Mouse (Mus musculus): ENCODE measurements at regions not wholly inside any gene's neighbourhood (a gene's known extent, or its start where the extent isn't known, plus 50 kb on each side); places are given as distances from the start of the nearest gene placed in this dataset.

DNA sequence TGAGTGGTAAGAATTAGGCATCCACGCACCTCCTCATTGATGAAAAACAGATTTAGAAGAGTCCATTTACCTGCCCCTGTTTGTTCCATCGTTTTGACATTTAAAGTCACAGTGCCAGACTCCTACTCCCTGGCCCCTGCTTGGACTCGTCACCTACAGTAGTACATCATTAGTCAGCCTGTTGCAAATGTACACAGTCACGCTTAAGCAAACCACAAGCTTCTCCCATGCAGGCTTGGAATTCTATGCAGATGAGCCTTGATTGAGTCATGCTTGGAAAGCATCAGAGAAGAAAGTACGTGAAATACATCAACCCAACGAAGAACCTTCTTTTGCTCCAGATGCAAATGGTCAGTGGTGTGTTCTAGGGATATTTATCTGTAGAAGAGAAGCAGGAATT, 233.8 kb downstream of the Spry2 start:
- Histone ChIP-seq H3K27me3 (replicated peaks) (no peaks in the 10 kb centered on the region), H3K9ac (replicated peaks) (no peak overlapping the region), H3K27ac (replicated peaks) (no peak overlapping the region), H3K4me3 (replicated peaks) (no peak overlapping the region), H3K4me1 (no peaks in the 10 kb centered on the region), H3K36me3 (no peaks in the 10 kb centered on the region), H3K9me3 (replicated peaks) (no peaks in the 10 kb centered on the region), H3K4me2 (no peak overlapping the region)
- WGBS, result 87% methylated on average over 6 of the region's 6 CpGs
- no peak for ATAC-seq (ENCODE audit: low FRiP score)

DNA sequence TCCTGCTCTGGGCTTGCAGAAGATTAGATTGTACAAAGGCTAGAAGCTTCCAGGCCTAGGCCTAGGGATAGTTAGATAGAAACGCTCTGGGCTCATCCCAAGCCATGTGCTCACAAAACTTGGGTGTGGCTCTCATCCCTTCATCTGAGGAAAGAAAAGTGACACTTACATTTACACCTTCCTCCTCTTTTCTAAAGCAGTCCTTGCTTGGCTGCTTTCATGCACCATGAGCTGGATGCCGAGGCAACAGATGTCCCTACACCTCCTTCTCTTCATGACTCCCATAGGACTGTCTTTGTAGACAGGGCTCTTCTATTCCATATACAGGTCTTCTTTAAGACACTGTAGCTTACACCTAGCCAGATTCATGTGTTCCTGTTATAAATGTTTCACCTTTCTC, 238.3 kb downstream of the Spry2 start:
- Histone ChIP-seq H3K36me3 (no peaks in the 10 kb centered on the region), H3K4me3 (replicated peaks) (no peak overlapping the region), H3K9me3 (replicated peaks) (no peaks in the 10 kb centered on the region), H3K4me1 (no peaks in the 10 kb centered on the region), H3K4me2 (no peak overlapping the region), H3K27me3 (replicated peaks) (no peaks in the 10 kb centered on the region), H3K27ac (replicated peaks) (no peak overlapping the region), H3K9ac (replicated peaks) (no peak overlapping the region)
- 89% methylated on average over 2 of the region's 2 CpGs for WGBS
- no peak for ATAC-seq (ENCODE audit: low FRiP score)

DNA sequence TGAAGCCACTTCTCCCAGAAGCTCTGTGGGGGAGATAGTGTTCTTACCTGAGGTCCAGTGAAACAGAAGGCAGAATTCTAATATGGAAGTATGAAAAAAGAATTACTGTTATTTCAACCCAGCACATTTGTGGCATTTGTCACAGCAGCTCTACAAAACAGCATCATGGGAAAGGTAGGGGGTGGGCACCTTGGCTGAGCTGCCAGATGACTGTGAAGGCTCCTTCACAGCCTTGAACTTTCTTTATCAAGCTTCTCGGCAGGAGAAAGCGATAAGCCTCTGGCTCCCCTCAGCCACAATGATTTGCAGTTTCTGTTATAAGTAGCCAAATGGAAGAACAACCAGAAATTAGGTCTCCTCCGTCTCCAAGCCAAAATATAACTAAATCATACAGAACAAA, 249.5 kb downstream of the Spry2 start:
- WGBS, result 95% methylated on average over 3 of the region's 3 CpGs
- H3K4me3 ChIP-seq (replicated peaks), result no peak overlapping the region
- H3K9me3 ChIP-seq (replicated peaks), result no peaks in the 10 kb centered on the region
- no peaks in the 10 kb centered on the region for H3K27me3 ChIP-seq (replicated peaks)
- H3K36me3 ChIP-seq, result no peaks in the 10 kb centered on the region
- no peak for ATAC-seq (ENCODE audit: low FRiP score)
- H3K4me2 ChIP-seq, result no peak overlapping the region
- no peaks in the 10 kb centered on the region for H3K4me1 ChIP-seq
- no peak overlapping the region for H3K9ac ChIP-seq (replicated peaks)
- H3K27ac ChIP-seq (replicated peaks), result no peak overlapping the region

DNA sequence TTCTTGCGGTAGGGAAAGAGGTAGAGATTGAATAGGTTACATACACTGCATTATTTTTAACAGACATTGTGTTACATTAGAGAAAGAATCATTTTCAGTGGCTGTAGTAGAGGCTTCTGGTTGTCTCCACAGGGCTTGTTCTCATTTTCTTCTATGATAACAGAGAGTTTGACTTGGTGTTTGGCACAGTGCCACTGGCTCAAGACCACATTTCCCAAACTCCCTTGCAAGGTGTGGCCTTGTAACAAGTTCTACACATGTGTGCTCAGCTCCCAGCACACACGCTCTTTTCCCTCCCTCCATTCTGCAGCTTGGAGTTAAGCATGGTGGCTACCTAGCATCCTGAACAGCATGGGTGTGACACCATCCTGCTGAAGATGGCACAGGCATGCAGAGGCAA, 252.2 kb downstream of the Spry2 start:
- no peak for ATAC-seq (ENCODE audit: low FRiP score)
- Histone ChIP-seq H3K9me3 (replicated peaks) (no peaks in the 10 kb centered on the region), H3K36me3 (no peaks in the 10 kb centered on the region), H3K27me3 (replicated peaks) (no peaks in the 10 kb centered on the region), H3K4me3 (replicated peaks) (no peak overlapping the region), H3K27ac (replicated peaks) (no peak overlapping the region), H3K9ac (replicated peaks) (no peak overlapping the region), H3K4me2 (no peak overlapping the region), H3K4me1 (no peaks in the 10 kb centered on the region)
- 85% methylated on average over 2 of the region's 2 CpGs for WGBS

DNA sequence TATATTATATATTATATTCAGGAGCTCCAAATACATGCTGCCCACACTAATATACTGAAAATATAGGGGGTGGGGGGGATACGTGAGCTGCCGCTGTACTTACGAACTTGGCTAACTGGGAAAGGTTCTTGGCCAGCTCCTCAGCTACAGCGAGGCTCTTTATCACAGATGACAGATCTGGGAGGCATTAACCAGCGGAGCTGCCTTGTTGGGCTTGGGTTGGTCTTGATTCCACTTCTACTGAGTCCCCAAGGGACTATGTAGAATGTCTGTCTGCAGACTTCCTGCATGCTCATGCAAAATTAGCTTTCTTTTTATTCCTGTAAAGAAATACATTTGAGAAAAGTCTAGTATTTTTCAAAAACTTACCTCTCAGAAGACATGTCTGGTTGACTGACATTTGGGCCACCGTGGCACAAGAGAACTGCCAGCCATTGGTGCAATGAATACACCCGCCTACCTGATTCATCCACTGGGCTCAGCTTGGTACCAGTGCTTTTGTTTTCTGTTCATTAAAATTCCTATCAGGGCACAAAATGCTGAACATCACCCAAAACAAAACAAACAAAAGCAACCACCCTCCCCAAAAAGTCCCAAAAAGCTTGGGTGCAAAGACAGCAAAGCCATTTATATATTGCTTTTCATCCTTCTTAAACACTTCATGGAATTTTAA, 253.2 kb downstream of the Spry2 start:
- no peak overlapping the region for H3K27ac ChIP-seq (replicated peaks)
- H3K4me3 ChIP-seq (replicated peaks), result no peak overlapping the region
- H3K27me3 ChIP-seq (replicated peaks), result no peaks in the 10 kb centered on the region
- WGBS, result 69% methylated on average over 7 of the region's 7 CpGs
- H3K36me3 ChIP-seq, result no peaks in the 10 kb centered on the region
- 0 out of 2 replicates have a peak, but pooled peaks have one; percentile 53 for ATAC-seq (ENCODE audit: low FRiP score)
- no peaks in the 10 kb centered on the region for H3K4me1 ChIP-seq
- H3K9ac ChIP-seq (replicated peaks), result no peak overlapping the region
- H3K9me3 ChIP-seq (replicated peaks), result no peaks in the 10 kb centered on the region
- H3K4me2 ChIP-seq, result 0 out of 2 replicates have a peak overlapping the region, but pooled peaks have one; percentile 9

DNA sequence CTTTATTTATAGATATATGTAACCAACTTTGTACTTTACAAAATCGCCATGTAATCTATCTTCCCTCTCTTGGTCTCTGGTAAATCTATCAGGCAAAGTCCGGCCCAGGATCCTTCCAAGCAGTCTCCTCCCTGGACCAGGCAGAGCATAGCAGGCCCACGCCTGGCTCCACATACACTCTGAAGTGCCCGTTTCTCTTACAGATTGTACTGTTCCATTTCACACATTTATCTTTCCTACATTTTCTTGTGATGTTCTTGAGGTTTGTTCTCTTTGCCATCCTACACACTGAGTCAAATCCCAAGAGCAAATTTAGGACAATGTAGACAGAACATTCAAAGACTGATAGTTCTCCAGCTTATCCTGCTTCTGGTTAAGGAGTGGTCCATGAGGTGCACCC, 264.3 kb downstream of the Spry2 start:
- Histone ChIP-seq H3K27me3 (replicated peaks) (no peaks in the 10 kb centered on the region), H3K27ac (replicated peaks) (peak overlapping the region; percentile 73; the same call in 1 of the 2 replicates), H3K4me2 (no peak overlapping the region), H3K9ac (replicated peaks) (no peak overlapping the region), H3K4me1 (peaks cover 7% of the 10 kb centered on the region; the same call in 1 of the 2 replicates), H3K4me3 (replicated peaks) (no peak overlapping the region), H3K9me3 (replicated peaks) (no peaks in the 10 kb centered on the region), H3K36me3 (no peaks in the 10 kb centered on the region)
- ATAC-seq (ENCODE audit: low FRiP score), result no peak
- 95% methylated on average over 4 of the region's 4 CpGs for WGBS

DNA sequence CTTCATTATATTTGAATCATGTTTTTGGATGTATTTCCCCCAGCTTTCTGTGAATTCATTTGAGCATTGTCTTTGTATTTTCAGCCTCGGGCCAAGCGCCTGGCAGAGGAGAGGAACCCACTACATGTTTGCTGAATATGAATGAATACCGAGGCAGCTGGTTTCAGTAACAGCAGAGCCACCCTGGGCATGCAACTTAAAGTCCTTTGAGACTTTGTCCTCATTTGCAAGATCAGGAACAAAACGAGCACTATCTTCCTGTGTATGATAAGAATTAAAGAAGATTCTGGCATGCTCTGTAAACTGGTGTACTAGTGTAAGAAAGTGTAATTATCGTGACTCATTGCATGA, 265.0 kb downstream of the Spry2 start:
- H3K9me3 ChIP-seq (replicated peaks), result no peaks in the 10 kb centered on the region
- H3K4me3 ChIP-seq (replicated peaks), result no peak overlapping the region
- H3K4me2 ChIP-seq, result no peak overlapping the region
- peak overlapping the region; percentile 73 for H3K27ac ChIP-seq (replicated peaks)
- no peaks in the 10 kb centered on the region for H3K36me3 ChIP-seq
- H3K9ac ChIP-seq (replicated peaks), result no peak overlapping the region
- peak; percentile 43; the same call in 1 of the 2 replicates for ATAC-seq (ENCODE audit: low FRiP score)
- peaks cover 7% of the 10 kb centered on the region; the same call in 1 of the 2 replicates for H3K4me1 ChIP-seq
- H3K27me3 ChIP-seq (replicated peaks), result no peaks in the 10 kb centered on the region
- 45% methylated on average over 5 of the region's 5 CpGs for WGBS

DNA sequence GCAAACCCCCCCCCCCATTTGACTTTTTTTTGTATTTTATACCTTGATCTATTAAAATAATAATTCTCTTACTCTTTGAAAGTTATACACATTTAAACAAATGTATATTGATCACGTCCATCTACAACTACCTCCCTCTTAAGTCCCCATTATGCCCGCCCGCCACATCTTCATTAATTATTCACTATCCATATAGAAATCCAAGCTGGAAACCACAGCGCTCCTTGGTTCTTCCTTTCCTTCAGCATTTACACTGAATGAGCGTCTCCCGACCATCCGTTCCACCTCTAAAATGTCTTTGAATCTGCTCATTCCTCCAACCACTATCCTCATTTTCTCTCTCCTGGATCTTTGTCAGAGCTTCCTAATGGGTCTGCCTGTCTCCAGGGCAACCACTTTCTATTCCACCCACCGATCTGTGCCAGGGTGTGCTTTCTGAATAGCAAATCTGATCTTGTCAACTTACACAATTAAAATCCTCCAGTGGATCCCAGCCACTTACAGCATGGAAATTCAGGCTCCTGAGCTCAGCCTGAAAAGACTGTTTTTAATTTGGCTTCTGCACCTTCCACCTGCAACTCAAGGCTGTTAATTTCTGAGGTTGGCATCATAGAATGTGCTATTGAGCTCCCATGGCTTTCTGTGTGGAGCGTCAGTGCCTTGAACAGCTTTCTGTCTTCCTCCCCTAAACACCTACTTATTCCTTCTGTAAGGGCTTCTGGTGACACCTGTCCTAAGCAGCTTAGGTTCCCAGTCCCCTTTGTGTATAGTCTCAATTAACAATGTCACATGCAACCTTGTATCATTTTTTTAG, 265.5 kb downstream of the Spry2 start:
- peak; percentile 85 for ATAC-seq (ENCODE audit: low FRiP score)
- H3K4me2 ChIP-seq, result peak overlapping the region; percentile 36
- peaks cover 7% of the 10 kb centered on the region; the same call in 1 of the 2 replicates for H3K4me1 ChIP-seq
- H3K36me3 ChIP-seq, result no peaks in the 10 kb centered on the region
- no peaks in the 10 kb centered on the region for H3K9me3 ChIP-seq (replicated peaks)
- WGBS, result 26% methylated on average over 9 of the region's 9 CpGs
- no peaks in the 10 kb centered on the region for H3K27me3 ChIP-seq (replicated peaks)
- peak overlapping the region; percentile 73 for H3K27ac ChIP-seq (replicated peaks)
- no peak overlapping the region for H3K4me3 ChIP-seq (replicated peaks)
- no peak overlapping the region for H3K9ac ChIP-seq (replicated peaks)

DNA sequence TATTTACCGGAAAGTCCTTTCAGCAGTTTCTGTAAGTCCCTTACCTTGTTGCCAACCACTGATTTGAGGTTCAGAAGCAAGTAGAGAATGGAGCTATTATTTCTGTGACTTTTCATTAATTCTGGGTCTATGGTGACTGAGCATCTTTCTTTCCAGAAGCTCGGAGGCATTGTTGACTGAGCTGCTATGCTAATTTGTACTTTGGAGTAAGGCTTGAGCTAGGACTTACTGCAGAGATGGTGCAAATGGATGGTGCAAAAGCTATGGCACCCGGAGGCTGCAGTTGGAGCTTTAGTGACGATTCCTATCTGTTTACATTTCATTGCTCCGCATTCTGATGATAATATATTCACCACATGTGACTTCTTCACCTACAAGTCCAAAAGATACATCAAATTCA, 266.2 kb downstream of the Spry2 start:
- Histone ChIP-seq H3K4me1 (peaks cover 7% of the 10 kb centered on the region; the same call in 1 of the 2 replicates), H3K9ac (replicated peaks) (no peak overlapping the region), H3K4me3 (replicated peaks) (no peak overlapping the region), H3K27me3 (replicated peaks) (no peaks in the 10 kb centered on the region), H3K36me3 (no peaks in the 10 kb centered on the region), H3K27ac (replicated peaks) (no peak overlapping the region; the same call in 1 of the 2 replicates), H3K9me3 (replicated peaks) (no peaks in the 10 kb centered on the region), H3K4me2 (peak overlapping the region; percentile 36)
- 49% methylated on average over 5 of the region's 5 CpGs for WGBS
- no peak for ATAC-seq (ENCODE audit: low FRiP score)

DNA sequence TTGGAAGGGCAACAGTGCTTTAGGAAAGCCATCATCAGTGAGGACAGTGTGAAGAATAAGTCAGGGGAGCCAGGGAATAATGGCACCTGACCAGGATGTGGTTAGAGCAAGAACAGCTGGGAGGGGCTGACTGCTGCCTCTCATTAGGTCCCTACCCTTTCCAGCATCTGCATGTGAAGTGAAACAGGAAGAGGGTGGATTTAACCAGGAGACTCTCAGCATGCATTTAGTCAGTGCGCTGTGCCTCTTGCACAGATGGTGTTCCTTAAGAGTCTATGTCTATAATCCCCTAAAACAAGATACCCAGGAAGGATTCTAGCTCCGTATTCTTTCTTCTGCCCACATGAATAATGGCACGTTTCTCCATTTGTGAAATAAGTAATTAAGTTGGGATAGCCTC, 267.9 kb downstream of the Spry2 start:
- no peak overlapping the region for H3K27ac ChIP-seq (replicated peaks)
- ATAC-seq (ENCODE audit: low FRiP score), result no peak

DNA sequence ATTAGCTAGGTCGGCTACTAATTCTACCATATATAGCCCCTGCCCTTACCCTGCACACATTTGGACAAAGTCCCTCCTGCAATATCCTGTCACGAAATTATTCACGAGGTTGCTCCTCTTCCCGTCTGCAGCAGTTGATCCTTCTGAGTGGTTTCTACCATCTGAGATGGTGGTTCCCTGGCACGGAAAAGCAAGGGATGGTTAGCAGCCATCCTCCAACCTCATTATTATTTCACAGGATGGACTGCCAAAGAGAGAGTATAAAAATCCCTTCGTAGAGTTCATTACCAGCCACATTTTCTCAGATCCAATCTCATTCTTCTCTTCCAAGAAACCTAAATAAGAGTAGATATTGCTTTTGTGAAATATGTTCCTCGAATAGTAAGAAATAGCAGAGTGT, 272.2 kb downstream of the Spry2 start:
- WGBS, result 83% methylated on average over 7 of the region's 7 CpGs

More for the DNA sequence above, 267.9 kb downstream of the Spry2 start:
- Histone ChIP-seq H3K4me2 (no peak overlapping the region), H3K36me3 (no peaks in the 10 kb centered on the region), H3K27me3 (replicated peaks) (no peaks in the 10 kb centered on the region), H3K4me3 (replicated peaks) (no peak overlapping the region), H3K9me3 (replicated peaks) (no peaks in the 10 kb centered on the region), H3K9ac (replicated peaks) (no peak overlapping the region), H3K4me1 (peaks cover 7% of the 10 kb centered on the region; the same call in 1 of the 2 replicates)
- 76% methylated on average over 3 of the region's 3 CpGs for WGBS

DNA sequence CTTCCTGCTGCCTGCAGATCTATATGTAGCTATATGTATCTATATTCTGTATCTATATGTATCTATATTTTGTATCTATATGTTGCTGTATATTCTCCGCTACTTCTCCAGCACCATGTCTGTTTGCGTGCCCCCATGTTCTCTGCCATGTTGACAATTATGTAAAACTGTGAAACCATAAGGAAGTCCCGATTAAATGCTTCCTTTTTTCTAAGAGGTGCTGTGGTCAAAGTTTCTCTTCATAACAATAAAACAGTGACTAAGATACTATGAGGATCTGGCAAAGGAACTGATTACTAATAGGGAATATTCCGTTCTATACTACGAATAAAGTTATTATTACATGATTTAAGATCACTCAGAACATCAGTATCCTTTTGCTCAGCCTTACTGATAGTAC, 274.5 kb downstream of the Spry2 start:
- Histone ChIP-seq H3K4me1 (no peaks in the 10 kb centered on the region), H3K36me3 (no peaks in the 10 kb centered on the region), H3K9me3 (replicated peaks) (no peaks in the 10 kb centered on the region), H3K9ac (replicated peaks) (no peak overlapping the region), H3K27ac (replicated peaks) (no peak overlapping the region), H3K27me3 (replicated peaks) (no peaks in the 10 kb centered on the region), H3K4me2 (no peak overlapping the region), H3K4me3 (replicated peaks) (no peak overlapping the region)
- ATAC-seq (ENCODE audit: low FRiP score), result no peak
- 97% methylated on average over 5 of the region's 5 CpGs for WGBS

More for the DNA sequence above, 272.2 kb downstream of the Spry2 start:
- Histone ChIP-seq H3K4me3 (replicated peaks) (no peak overlapping the region), H3K9me3 (replicated peaks) (no peaks in the 10 kb centered on the region), H3K9ac (replicated peaks) (no peak overlapping the region), H3K27ac (replicated peaks) (no peak overlapping the region), H3K36me3 (no peaks in the 10 kb centered on the region), H3K4me1 (no peaks in the 10 kb centered on the region), H3K27me3 (replicated peaks) (no peaks in the 10 kb centered on the region), H3K4me2 (no peak overlapping the region)
- no peak for ATAC-seq (ENCODE audit: low FRiP score)
